Mouse (Mus musculus) midbrain, embryonic 14.5 days (tissue): ENCODE measurements around the gene Ripor3. TPM values are rescaled to one million over a fixed set of nuclear protein-coding genes. Genes with fewer than 3 reads are reported as not detected.

Experiments used
- ATAC-seq: fragments of 200-750 bp; cut with Nextera tagmentation; 2 replicates; pipeline ENCODE4 v1.8.0; 2017; ENCODE audit warnings: moderate number of reproducible peaks, moderate library complexity; ENCODE audit not compliant: low FRiP score, low TSS enrichment
- DNase-seq: peaks from one replicate; pipeline ENCODE4 v3.0.0-alpha.2; 2015
- H3K27ac ChIP-seq: fragments of 300-500 bp; sonication (generic); replicated peaks from 2 replicates; pipeline ENCODE4 v1.5.1; 2014; ENCODE audit warnings: mild to moderate bottlenecking, low read depth, low read length, moderate library complexity
- H3K27me3 ChIP-seq: fragments of 300-500 bp; sonication (generic); 2 replicates; pipeline ENCODE4 v1.6.1; 2014; ENCODE audit warnings: low read length, control low read depth, mixed read lengths; ENCODE audit not compliant: control insufficient read depth, insufficient read depth
- H3K36me3 ChIP-seq: fragments of 300-500 bp; sonication (generic); 2 replicates; pipeline ENCODE4 v1.6.1; 2014; ENCODE audit warnings: low read length, control low read depth; ENCODE audit not compliant: control insufficient read depth, insufficient read depth
- H3K4me1 ChIP-seq: fragments of 300-500 bp; sonication (generic); 2 replicates; pipeline ENCODE4 v1.6.1; 2014; ENCODE audit warnings: mild to moderate bottlenecking, antibody characterized with exemption, low read length, control low read depth; ENCODE audit not compliant: control insufficient read depth, insufficient read depth
- H3K4me2 ChIP-seq: fragments of 300-500 bp; sonication (generic); 2 replicates; pipeline ENCODE4 v1.6.1; 2014; ENCODE audit warnings: mild to moderate bottlenecking, low read length, moderate library complexity
- H3K4me3 ChIP-seq: fragments of 300-500 bp; sonication (generic); replicated peaks from 2 replicates; pipeline ENCODE4 v1.5.1; 2014; ENCODE audit warnings: low read depth, low read length
- H3K9ac ChIP-seq: fragments of 300-500 bp; sonication (generic); replicated peaks from 2 replicates; pipeline ENCODE4 v1.6.1; 2014; ENCODE audit warnings: mild to moderate bottlenecking, low read length, moderate library complexity
- H3K9me3 ChIP-seq: fragments of 300-500 bp; sonication (generic); 2 replicates; pipeline ENCODE4 v1.6.1; 2016; ENCODE audit warnings: low read length, control low read depth, mixed read lengths; ENCODE audit not compliant: control insufficient read depth
- WGBS: fragments of 180-500 bp; shearing (Covaris S2); extraction: QIAGEN DNeasy Blood & Tissue Kit; methylation state at CpG from one replicate; pipeline ENCODE4 v1.1.7; 2014; 5-methylcytosine and 5-hydroxymethylcytosine counted together
- polyA plus RNA-seq: library from polyadenylated mRNA; unstranded; fragments of >200 nt; fragmentation: Nextera tagmentation; extraction: Ambion mirVana; gene quantifications from 2 replicates; pipeline ENCODE4 v1.2.1, GENCODE M21; 2014

Ripor3 gene
- polyA plus RNA-seq, 1 experiment from 2014 or later: 0.22 TPM

- DNase-seq: no peak
- ATAC-seq: no peak
- Histone ChIP-seq H3K4me2 (no peak overlapping the region), H3K9ac (no peak overlapping the region), H3K4me1 (peaks cover 11% of the 10 kb centered on the region; the same call in 1 of the 2 replicates), H3K4me3 (no peak overlapping the region), H3K27ac (no peak overlapping the region), H3K27me3 (no peaks in the 10 kb centered on the region), H3K36me3 (peaks cover 3% of the 10 kb centered on the region; the same call in 1 of the 2 replicates), H3K9me3 (no peaks in the 10 kb centered on the region)
- 92% methylated on average over 6 of the region's 6 CpGs for WGBS
These were observed 59.7 kb downstream of the Ripor3 start for GRCm38 (mm10) chr2:167950681-167951080.

DNA sequence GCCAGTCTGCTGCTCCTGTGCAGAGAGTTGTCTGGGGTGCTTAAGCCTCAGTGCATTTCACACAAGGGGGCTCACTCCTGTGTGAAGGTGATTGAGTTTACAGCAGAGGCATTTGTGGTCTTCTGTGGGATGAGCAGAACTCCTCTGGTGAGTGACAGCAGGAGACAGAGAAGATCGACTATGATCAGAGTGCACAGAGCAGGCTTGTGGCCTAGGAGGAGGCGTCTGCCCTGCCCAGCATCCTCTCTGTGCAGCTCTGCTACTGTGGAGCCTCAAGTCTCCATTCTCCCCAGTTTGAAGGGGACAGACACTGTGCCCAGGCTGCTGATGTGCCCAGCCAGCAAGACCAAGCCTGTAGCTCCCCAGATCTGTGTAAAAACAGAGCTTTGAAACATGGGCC lies 60.6 kb downstream of the Ripor3 start:
- WGBS: 69% methylated on average over 2 of the region's 2 CpGs
- ATAC-seq (no peak), DNase-seq (no peak)
- Histone ChIP-seq H3K4me2 (no peak overlapping the region), H3K9me3 (no peaks in the 10 kb centered on the region), H3K27me3 (no peaks in the 10 kb centered on the region), H3K4me3 (no peak overlapping the region), H3K9ac (no peak overlapping the region), H3K36me3 (peaks cover 3% of the 10 kb centered on the region; the same call in 1 of the 2 replicates), H3K27ac (0 out of 2 replicates have a peak overlapping the region, but pooled peaks have one; percentile 5), H3K4me1 (peaks cover 17% of the 10 kb centered on the region; the same call in 1 of the 2 replicates)

DNA sequence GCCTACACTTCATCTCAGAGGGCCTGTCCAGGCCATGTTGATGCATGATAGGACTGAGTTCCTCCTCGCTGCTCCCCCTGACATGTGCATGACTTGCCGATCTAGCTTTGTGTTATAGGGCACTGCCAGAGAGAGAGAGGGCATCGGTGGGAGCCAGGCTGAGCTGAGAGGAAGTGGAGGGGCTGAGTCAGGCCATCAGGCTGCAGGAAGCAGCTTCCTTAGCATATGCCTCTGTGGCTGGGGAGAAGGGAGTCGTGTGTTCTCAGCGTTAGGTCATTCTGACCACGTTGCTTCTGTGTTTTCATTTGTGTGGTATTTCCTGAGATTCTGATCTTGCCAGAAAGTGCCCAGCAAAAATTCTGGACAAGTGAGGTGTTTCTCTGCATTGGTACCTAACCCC lies 61.2 kb downstream of the Ripor3 start:
- WGBS: 74% methylated on average over 6 of the region's 6 CpGs
- no peak overlapping the region for H3K4me2 ChIP-seq
- no peak overlapping the region for H3K9ac ChIP-seq
- no peak for DNase-seq
- H3K9me3 ChIP-seq: no peaks in the 10 kb centered on the region
- H3K36me3 ChIP-seq: peaks cover 3% of the 10 kb centered on the region; the same call in 1 of the 2 replicates
- ATAC-seq: no peak
- H3K4me3 ChIP-seq: no peak overlapping the region
- H3K27me3 ChIP-seq: no peaks in the 10 kb centered on the region
- H3K27ac ChIP-seq: no peak overlapping the region
- peaks cover 18% of the 10 kb centered on the region; the same call in 1 of the 2 replicates for H3K4me1 ChIP-seq

DNA sequence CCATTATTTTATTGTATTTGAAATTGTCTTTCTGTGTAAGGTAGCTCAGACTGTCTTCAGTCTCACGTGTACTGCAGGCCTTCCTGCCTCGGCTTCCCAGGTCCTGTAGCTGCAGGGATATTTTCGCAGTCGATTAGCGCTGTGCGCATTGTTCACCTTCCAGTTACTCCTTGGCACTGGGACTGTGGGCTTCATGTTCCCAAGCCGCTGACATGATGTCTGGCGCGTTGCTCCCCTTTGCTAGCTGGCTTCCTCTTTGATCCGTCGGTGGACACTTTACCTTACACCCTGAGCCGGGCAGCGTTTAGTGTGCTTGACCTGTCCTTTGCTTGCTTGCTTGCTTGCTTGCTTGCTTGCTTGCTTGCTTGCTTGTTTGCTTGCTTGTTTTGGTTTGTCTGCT lies 61.9 kb downstream of the Ripor3 start:
- no peak for ATAC-seq
- no peaks in the 10 kb centered on the region for H3K27me3 ChIP-seq
- H3K4me2 ChIP-seq: no peak overlapping the region
- no peak overlapping the region for H3K4me3 ChIP-seq
- WGBS: 87% methylated on average over 13 of the region's 13 CpGs
- peaks cover 3% of the 10 kb centered on the region; the same call in 1 of the 2 replicates for H3K36me3 ChIP-seq
- no peaks in the 10 kb centered on the region for H3K9me3 ChIP-seq
- peaks cover 25% of the 10 kb centered on the region for H3K4me1 ChIP-seq
- no peak overlapping the region for H3K27ac ChIP-seq
- H3K9ac ChIP-seq: no peak overlapping the region
- no peak for DNase-seq

- WGBS: 75% methylated on average over 6 of the region's 6 CpGs
- no peaks in the 10 kb centered on the region for H3K27me3 ChIP-seq
- no peak overlapping the region for H3K4me2 ChIP-seq
- H3K4me1 ChIP-seq: peaks cover 30% of the 10 kb centered on the region
- H3K9ac ChIP-seq: no peak overlapping the region
- H3K9me3 ChIP-seq: no peaks in the 10 kb centered on the region
- H3K36me3 ChIP-seq: peaks cover 3% of the 10 kb centered on the region; the same call in 1 of the 2 replicates
- H3K4me3 ChIP-seq: no peak overlapping the region
- no peak for ATAC-seq
- H3K27ac ChIP-seq: no peak overlapping the region
- no peak for DNase-seq
These were observed 62.4 kb downstream of the Ripor3 start for GRCm38 (mm10) chr2:167948047-167948446.

GRCm38 (mm10) chr2:167947251-167947650 lies 63.2 kb downstream of the Ripor3 start:
- ATAC-seq (no peak), DNase-seq (no peak)
- Histone ChIP-seq H3K4me3 (no peak overlapping the region), H3K4me1 (peaks cover 38% of the 10 kb centered on the region), H3K9me3 (no peaks in the 10 kb centered on the region), H3K27me3 (no peaks in the 10 kb centered on the region), H3K27ac (no peak overlapping the region), H3K4me2 (no peak overlapping the region), H3K36me3 (peaks cover 3% of the 10 kb centered on the region; the same call in 1 of the 2 replicates), H3K9ac (no peak overlapping the region)
- 88% methylated on average over 3 of the region's 3 CpGs for WGBS

DNA sequence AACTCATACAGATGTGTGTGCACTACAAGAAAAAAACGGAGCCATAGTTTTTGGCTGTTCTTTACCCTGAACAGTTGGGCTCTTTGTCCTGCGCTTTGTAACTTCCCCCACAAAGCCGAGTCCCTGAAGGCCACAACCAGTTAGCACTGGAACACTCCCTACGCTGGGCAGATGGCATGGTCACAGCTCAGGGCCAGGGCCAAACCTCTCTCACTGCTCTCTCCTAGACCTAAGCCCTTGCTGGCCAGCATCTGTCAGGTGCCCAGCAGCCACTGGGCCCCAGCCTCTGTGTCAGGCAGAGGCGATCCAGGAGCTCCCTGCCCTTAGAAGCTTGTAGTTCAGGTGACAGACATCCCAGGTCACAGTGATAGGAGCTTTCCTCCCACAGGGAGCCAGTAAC lies 65.0 kb downstream of the Ripor3 start:
- WGBS: 75% methylated on average over 5 of the region's 5 CpGs
- DNase-seq (no peak), ATAC-seq (no peak)
- H3K9ac ChIP-seq: no peak overlapping the region
- no peak overlapping the region for H3K4me2 ChIP-seq
- H3K4me3 ChIP-seq: no peak overlapping the region
- no peaks in the 10 kb centered on the region for H3K27me3 ChIP-seq
- H3K36me3 ChIP-seq: no peaks in the 10 kb centered on the region
- peaks cover 55% of the 10 kb centered on the region for H3K4me1 ChIP-seq
- H3K27ac ChIP-seq: 0 out of 2 replicates have a peak overlapping the region, but pooled peaks have one; percentile 26
- no peaks in the 10 kb centered on the region for H3K9me3 ChIP-seq

GRCm38 (mm10) chr2:167944193-167944592 lies 66.2 kb downstream of the Ripor3 start:
- no peaks in the 10 kb centered on the region for H3K36me3 ChIP-seq
- 67% methylated on average over 3 of the region's 3 CpGs for whole genome bisulfite sequencing
- ATAC-seq: no peak
- H3K9ac ChIP-seq: no peak overlapping the region
- H3K4me1 ChIP-seq: peaks cover 57% of the 10 kb centered on the region
- H3K4me3 ChIP-seq: no peak overlapping the region
- H3K4me2 ChIP-seq: no peak overlapping the region
- no peak overlapping the region for H3K27ac ChIP-seq
- no peak for DNase-seq
- H3K9me3 ChIP-seq: no peaks in the 10 kb centered on the region
- H3K27me3 ChIP-seq: no peaks in the 10 kb centered on the region

GRCm38 (mm10) chr2:167942926-167943633 lies 67.3 kb downstream of the Ripor3 start:
- WGBS: 78% methylated on average over 12 of the region's 12 CpGs
- ATAC-seq: no peak
- peak overlapping the region; percentile 15; the same call in 1 of the 2 replicates for H3K4me2 ChIP-seq

More at GRCm38 (mm10) chr2:167942926-167943633, 67.3 kb downstream of the Ripor3 start:
- no peaks in the 10 kb centered on the region for H3K36me3 ChIP-seq
- peak; percentile 3 for DNase-seq
- no peak overlapping the region for H3K4me3 ChIP-seq
- no peaks in the 10 kb centered on the region for H3K9me3 ChIP-seq
- no peak overlapping the region for H3K9ac ChIP-seq
- H3K27me3 ChIP-seq: no peaks in the 10 kb centered on the region
- H3K27ac ChIP-seq: peak overlapping the region; percentile 67
- peaks cover 57% of the 10 kb centered on the region for H3K4me1 ChIP-seq
